Comparison of ENCODE assay signal across 24 mouse cellular contexts in genomic region chr1:151232346-151232745, GRCm38 (mm10). TPM values are rescaled to one million over a fixed set of nuclear protein-coding genes. Genes with fewer than 3 reads are reported as not detected.
DNase-seq lines count a peak whose midpoint lies in the region; ATAC-seq and TF ChIP-seq lines count a peak whose summit lies in the region.
"Had no signal": no experiment of that assay in that cellular context is flagged by ENCODE, and none has a peak within 500 bp of the region (broad histone marks: within the 10 kb centered on the region; RNA-seq: fewer than 3 reads in every experiment).

No protein-coding gene starts in this region.

- no peak overlapping the region for H3K9ac ChIP-seq in kidney, embryonic 15.5 days

- H3K4me1 ChIP-seq in kidney, adult 2 months (ENCODE audit: control insufficient read depth, insufficient read depth, low read length) = peaks cover 13% of the 10 kb centered on the region; the same call in 1 of the 2 replicates
- 0 out of 2 replicates have a peak, but pooled peaks cover 9% of the 10 kb centered on the region for H3K4me1 ChIP-seq in kidney, embryonic 15.5 days

- 43% methylated on average over 3 of the region's 3 CpGs for WGBS in kidney, adult 2 months
- 79% methylated on average over 3 of the region's 3 CpGs for WGBS in kidney, embryonic 15.5 days

- no peaks in the 10 kb centered on the region for H3K36me3 ChIP-seq in kidney, adult 2 months (ENCODE audit: control insufficient read depth, insufficient read depth, low read length)
- no peaks in the 10 kb centered on the region for H3K36me3 ChIP-seq in kidney, embryonic 15.5 days
- H3K36me3 ChIP-seq: G1E had no signal

- 0 out of 2 replicates have a peak overlapping the region, but pooled peaks have one; percentile 48 for H3K27ac ChIP-seq in kidney, adult 2 months (ENCODE audit: insufficient read depth, low read depth, low read length)
- H3K27ac ChIP-seq in kidney, embryonic 15.5 days = no peak overlapping the region

- no peaks in the 10 kb centered on the region for H3K27me3 ChIP-seq in kidney, adult 2 months (replicated peaks; ENCODE audit: control insufficient read depth, insufficient read depth, low read length)
- no peaks in the 10 kb centered on the region for H3K27me3 ChIP-seq in kidney, embryonic 15.5 days
- H3K27me3 ChIP-seq: CH12.LX, Patski had no signal

- H3K9me3 ChIP-seq in kidney, embryonic 15.5 days (replicated peaks) = no peaks in the 10 kb centered on the region
- H3K9me3 ChIP-seq: G1E had no signal

- H3K4me2 ChIP-seq in kidney, embryonic 15.5 days = no peak overlapping the region

- no peak overlapping the region for H3K4me3 ChIP-seq in kidney, adult 2 months (ENCODE audit: insufficient read depth, low read depth, low read length)
- no peak overlapping the region for H3K4me3 ChIP-seq in kidney, embryonic 15.5 days (replicated peaks)

- peak; percentile 73 for DNase-seq in kidney, adult 2 months
- no peak for DNase-seq in kidney, adult 18-20 months
- DNase-seq in kidney, adult 8-10 months = peak; percentile 20 to 42
- no peak for DNase-seq in kidney, postnatal 4 days
- DNase-seq in kidney, adult 9 months = peak; percentile 62
- no peak for DNase-seq in kidney, postnatal 14 days
- peak; percentile 42 to 46 for DNase-seq in kidney, postnatal 36 days
- DNase-seq: adrenal gland, adult 2 months; adrenal gland, adult 8-10 months; adrenal gland, postnatal 10 days; adrenal gland, postnatal 14 days; adrenal gland, postnatal 25 days; adrenal gland, postnatal 36 days; B cell, adult 2 months; cerebellum, adult 11 months; cerebellum, adult 11-12 months had no signal

- no peak for TF ChIP-seq CTCF in kidney, adult 2 months (conservative IDR thresholded peaks at IDR 0.05; ENCODE audit: insufficient read depth, insufficient read length, low read depth, low read length)

- no peak for ATAC-seq in kidney, embryonic 15.5 days (replicated peaks; ENCODE audit: low FRiP score)
- ATAC-seq: activated CD4-positive, CD25-positive, alpha-beta regulatory T cell, adult 4 months; CD4-positive, CD25-positive, alpha-beta regulatory T cell, adult 4 months had no signal

- TF ChIP-seq POLR2A in kidney, adult 2 months (IDR thresholded peaks at IDR 0.05; ENCODE audit: low read depth, low read length) = no peak

RNA-seq across cellular contexts. Expression of gene Gm47996, which starts 22.4 kb away (rescaled TPM):
- polyA plus RNA-seq in kidney, adult 2 months (2012; rRNA removed) = not detected in 2 replicates
- 0.19 and 0.71 TPM in 2 replicates for polyA plus RNA-seq in kidney, embryonic 15.5 days (2015; fragmentation: Nextera tagmentation; extraction: Ambion mirVana)
- polyA plus RNA-seq: activated CD4-positive, CD25-positive, alpha-beta regulatory T cell, adult 4 months; adrenal gland, adult 2 months; C2C12; CD4-positive, CD25-positive, alpha-beta regulatory T cell, adult 4 months; Patski had no signal

RNA-seq across cellular contexts. Expression of gene 3110040M04Rik, which starts 28.4 kb away (rescaled TPM):
- 0.13 and 0.19 TPM in 2 replicates for polyA plus RNA-seq in kidney, adult 2 months (2012; rRNA removed)
- 0.42 and 0.55 TPM in 2 replicates for polyA plus RNA-seq in kidney, embryonic 15.5 days (2015; fragmentation: Nextera tagmentation; extraction: Ambion mirVana)
- polyA plus RNA-seq: activated CD4-positive, CD25-positive, alpha-beta regulatory T cell, adult 4 months; adrenal gland, adult 2 months; brain, embryonic 14.5 days; C2C12; CD4-positive, CD25-positive, alpha-beta regulatory T cell, adult 4 months; Patski had no signal

RNA-seq across cellular contexts. Expression of gene Gm47995, which starts 34.1 kb away (rescaled TPM):
- not detected in 2 replicates for polyA plus RNA-seq in kidney, adult 2 months (2012; rRNA removed)
- polyA plus RNA-seq in kidney, embryonic 15.5 days (2015; fragmentation: Nextera tagmentation; extraction: Ambion mirVana) = 0.25 and 0.51 TPM in 2 replicates
- polyA plus RNA-seq: activated CD4-positive, CD25-positive, alpha-beta regulatory T cell, adult 4 months; adrenal gland, adult 2 months; brain, embryonic 14.5 days; CD4-positive, CD25-positive, alpha-beta regulatory T cell, adult 4 months; Patski had no signal

RNA-seq across cellular contexts. Expression of gene Gm8947, which starts 40.2 kb away (rescaled TPM):
- 0.31 and 0.54 TPM in 2 replicates for polyA plus RNA-seq in kidney, adult 2 months (2012; rRNA removed)
- polyA plus RNA-seq in kidney, embryonic 15.5 days (2015; fragmentation: Nextera tagmentation; extraction: Ambion mirVana) = 0.26 and 0.46 TPM in 2 replicates
- polyA plus RNA-seq: activated CD4-positive, CD25-positive, alpha-beta regulatory T cell, adult 4 months; adrenal gland, adult 2 months; brain, embryonic 14.5 days; CD4-positive, CD25-positive, alpha-beta regulatory T cell, adult 4 months; Patski had no signal

RNA-seq across cellular contexts. Expression of gene Gm47985, which starts 50.0 kb away (rescaled TPM):
- polyA plus RNA-seq in kidney, adult 2 months (2012; rRNA removed) = not detected in 2 replicates
- 0.22 and 0.31 TPM in 2 replicates for polyA plus RNA-seq in kidney, embryonic 15.5 days (2015; fragmentation: Nextera tagmentation; extraction: Ambion mirVana)
- polyA plus RNA-seq: activated CD4-positive, CD25-positive, alpha-beta regulatory T cell, adult 4 months; adrenal gland, adult 2 months; brain, embryonic 14.5 days; CD4-positive, CD25-positive, alpha-beta regulatory T cell, adult 4 months; Patski had no signal

Comparison
In these comparisons a context has a peak if more than half of its experiments do, and no peak if none do; other contexts are left out.
1. DNase-seq: peak in kidney, adult 2 months (single experiment), kidney, adult 8-10 months (2 of 2), kidney, adult 9 months (single experiment) and kidney, postnatal 36 days (2 of 2); none in kidney, adult 18-20 months (single experiment), kidney, postnatal 4 days (0 of 2) and kidney, postnatal 14 days (single experiment).